Mouse (Mus musculus) neural tube, embryonic 14.5 days (tissue): ENCODE data around the gene Snx29. TPM values are rescaled to one million over a fixed set of nuclear protein-coding genes. Genes with fewer than 3 reads are reported as not detected.

Experiments used
- ATAC-seq: fragments of 200-750 bp; cut with Nextera tagmentation; 2 replicates; pipeline ENCODE4 v1.8.0; 2017; ENCODE audit warnings: low read depth, mild to moderate bottlenecking, moderate TSS enrichment, moderate library complexity
- H3K27ac ChIP-seq: fragments of 300-500 bp; sonication (generic); 2 replicates; pipeline ENCODE4 v1.5.1; 2014; ENCODE audit warnings: low read depth, mild to moderate bottlenecking, control low read depth, low read length, moderate library complexity, mixed read lengths
- H3K27me3 ChIP-seq: fragments of 300-500 bp; sonication (generic); 2 replicates; pipeline ENCODE4 v1.6.1; 2014; ENCODE audit warnings: low read length; ENCODE audit not compliant: control insufficient read depth, insufficient read depth
- H3K36me3 ChIP-seq: fragments of 300-500 bp; sonication (generic); 2 replicates; pipeline ENCODE4 v1.6.1; 2014; ENCODE audit warnings: low read length, mixed read lengths; ENCODE audit not compliant: control insufficient read depth, insufficient read depth
- H3K4me1 ChIP-seq: fragments of 300-500 bp; sonication (generic); 2 replicates; pipeline ENCODE4 v1.6.1; 2014; ENCODE audit warnings: low read length; ENCODE audit not compliant: control insufficient read depth, insufficient read depth
- H3K4me2 ChIP-seq: fragments of 300-500 bp; sonication (generic); 2 replicates; pipeline ENCODE4 v1.6.1; 2014; ENCODE audit warnings: mild to moderate bottlenecking, low read depth, low read length, control low read depth
- H3K4me3 ChIP-seq: fragments of 300-500 bp; sonication (generic); 2 replicates; pipeline ENCODE4 v1.5.1; 2014; ENCODE audit warnings: low read depth, low read length, control low read depth, mixed read lengths
- H3K9ac ChIP-seq: fragments of 300-500 bp; sonication (generic); replicated peaks from 2 replicates; pipeline ENCODE4 v1.6.1; 2014; ENCODE audit warnings: low read depth, mild to moderate bottlenecking, control low read depth, low read length, mixed read lengths
- H3K9me3 ChIP-seq: fragments of 300-500 bp; sonication (generic); 2 replicates; pipeline ENCODE4 v1.6.1; 2016; ENCODE audit warnings: low read length; ENCODE audit not compliant: control insufficient read depth
- WGBS: fragments of 180-500 bp; shearing (Covaris S2); extraction: QIAGEN DNeasy Blood & Tissue Kit; methylation state at CpG from one replicate; pipeline ENCODE4 v1.1.7; 2014; 5-methylcytosine and 5-hydroxymethylcytosine counted together
- polyA plus RNA-seq: library from polyadenylated mRNA; unstranded; fragments of >200 nt; fragmentation: Nextera tagmentation; extraction: Ambion mirVana; gene quantifications from 2 replicates; pipeline ENCODE4 v1.2.1, GENCODE M21; 2014

Snx29 gene
- polyA plus RNA-seq, 1 experiment from 2014 or later, result 21.5 TPM

DNA sequence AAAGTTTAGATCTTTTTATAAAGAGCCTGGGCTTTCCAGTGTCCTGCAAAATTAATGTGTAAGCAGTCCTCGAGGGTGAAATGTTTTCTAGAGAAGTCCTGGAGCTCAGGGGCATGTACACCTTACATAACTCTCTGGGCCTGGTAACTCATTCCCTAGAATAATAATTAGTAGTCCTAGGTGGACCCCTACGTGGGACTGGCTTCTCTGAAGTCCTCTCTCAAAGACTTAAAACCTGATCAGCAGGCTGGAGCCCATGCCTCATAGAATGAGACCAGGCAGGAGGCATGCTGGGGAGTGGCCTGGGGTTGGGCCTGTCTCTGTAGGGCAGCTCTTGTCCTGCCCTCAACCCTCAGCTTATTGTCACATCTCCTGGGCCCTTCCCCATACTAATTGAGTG lies 301.4 kb downstream of the Snx29 start:
- Histone ChIP-seq H3K9me3 (no peaks in the 10 kb centered on the region), H3K4me1 (no peaks in the 10 kb centered on the region), H3K9ac (no peak overlapping the region), H3K4me2 (no peak overlapping the region), H3K27ac (no peak overlapping the region), H3K27me3 (no peaks in the 10 kb centered on the region), H3K4me3 (no peak overlapping the region), H3K36me3 (no peaks in the 10 kb centered on the region)
- WGBS, result 76% methylated on average over 2 of the region's 2 CpGs
- no peak for ATAC-seq

DNA sequence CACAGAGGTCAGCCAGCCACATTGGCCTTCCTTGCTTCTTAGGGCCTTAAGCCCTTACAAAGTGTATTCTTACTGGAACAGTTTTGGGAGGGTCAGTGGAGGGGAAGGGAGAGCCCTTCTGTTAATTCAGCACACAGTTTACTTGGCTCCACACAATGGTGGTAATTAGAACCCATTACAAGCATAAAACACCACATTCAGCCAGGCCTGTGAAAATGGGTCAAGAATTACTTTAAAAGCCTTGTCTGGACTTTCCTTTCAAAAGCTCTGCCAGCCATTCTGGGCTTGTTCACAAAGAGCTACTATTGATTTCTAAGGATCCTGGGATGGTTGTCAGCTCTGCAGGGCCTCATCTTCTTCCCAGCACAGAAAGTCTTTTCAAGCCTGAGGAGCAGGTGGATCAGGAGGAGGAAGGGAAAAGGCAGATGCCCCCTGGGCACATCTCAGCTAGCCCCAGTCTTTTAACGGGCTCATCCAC lies 303.3 kb downstream of the Snx29 start:
- Histone ChIP-seq H3K9me3 (no peaks in the 10 kb centered on the region), H3K9ac (no peak overlapping the region), H3K27ac (no peak overlapping the region), H3K4me2 (no peak overlapping the region), H3K27me3 (no peaks in the 10 kb centered on the region), H3K36me3 (no peaks in the 10 kb centered on the region), H3K4me3 (no peak overlapping the region), H3K4me1 (no peaks in the 10 kb centered on the region)
- ATAC-seq, result peak; percentile 11; the same call in 1 of the 2 replicates
- 8% methylated on average over 1 of the region's 1 CpGs for WGBS

DNA sequence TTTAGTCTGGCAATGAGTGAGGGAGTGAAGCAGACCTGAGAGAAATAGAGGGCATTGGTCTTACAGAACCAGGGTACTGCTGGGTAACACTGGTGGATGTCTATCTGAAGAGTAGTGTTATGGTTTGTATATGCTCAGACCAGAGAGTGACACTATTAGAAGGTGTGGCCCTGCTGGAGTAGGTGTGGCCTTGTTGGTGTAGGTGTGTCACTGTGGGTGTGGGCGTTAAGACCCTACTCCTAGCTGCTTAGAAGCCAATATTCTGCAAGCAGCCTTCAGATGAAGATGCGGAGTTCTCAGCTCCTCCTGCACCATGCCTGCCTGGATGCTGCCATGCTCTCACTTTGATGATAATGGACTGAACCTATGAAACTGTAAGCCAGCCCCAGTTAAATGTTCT lies 303.9 kb downstream of the Snx29 start:
- no peak for ATAC-seq
- Histone ChIP-seq H3K36me3 (no peaks in the 10 kb centered on the region), H3K4me2 (no peak overlapping the region), H3K9me3 (no peaks in the 10 kb centered on the region), H3K4me3 (no peak overlapping the region), H3K27me3 (no peaks in the 10 kb centered on the region), H3K4me1 (no peaks in the 10 kb centered on the region), H3K9ac (no peak overlapping the region), H3K27ac (no peak overlapping the region)
- WGBS, result 78% methylated on average over 2 of the region's 2 CpGs

DNA sequence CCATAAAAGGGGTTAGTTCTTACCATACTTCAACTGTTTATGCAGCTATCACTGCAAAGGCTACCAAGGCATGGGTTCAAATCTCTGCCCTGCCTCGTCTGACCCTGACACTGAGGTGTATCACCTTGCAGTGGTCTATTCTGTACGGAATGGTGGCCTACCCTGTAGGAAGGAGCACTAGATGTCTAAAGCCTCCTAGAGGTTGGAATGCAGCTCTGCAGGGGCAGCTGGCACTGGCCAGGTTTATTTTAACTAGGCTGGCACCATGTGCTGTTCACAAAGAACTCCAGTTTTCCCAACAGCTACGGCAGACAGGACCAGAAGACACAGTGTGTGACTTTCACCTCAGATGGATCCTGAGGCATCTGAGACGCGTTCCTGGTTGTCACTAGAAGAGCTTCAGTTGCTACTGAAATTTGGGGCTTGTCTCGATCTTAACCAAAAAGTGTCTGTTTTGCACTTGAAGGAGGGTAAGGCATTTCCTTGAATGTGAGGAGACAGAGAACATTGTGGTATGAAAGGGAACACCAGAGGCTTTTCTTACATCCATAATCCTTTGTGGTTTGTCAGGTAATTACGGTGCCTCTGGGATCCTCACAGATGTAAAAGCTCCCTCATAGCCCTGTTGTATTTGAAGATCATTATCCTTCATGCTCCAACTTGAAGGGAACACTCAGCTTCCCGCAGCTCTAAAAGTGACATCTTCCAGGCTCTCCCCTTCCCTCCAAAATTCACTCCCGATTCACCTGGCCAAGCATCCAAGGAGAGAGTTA lies 305.3 kb downstream of the Snx29 start:
- H3K27me3 ChIP-seq, result no peaks in the 10 kb centered on the region
- H3K4me1 ChIP-seq, result no peaks in the 10 kb centered on the region
- no peak for ATAC-seq
- 87% methylated on average over 9 of the region's 9 CpGs for WGBS
- no peak overlapping the region for H3K27ac ChIP-seq
- H3K9ac ChIP-seq, result no peak overlapping the region
- no peaks in the 10 kb centered on the region for H3K36me3 ChIP-seq
- H3K9me3 ChIP-seq, result no peaks in the 10 kb centered on the region
- H3K4me2 ChIP-seq, result no peak overlapping the region
- H3K4me3 ChIP-seq, result no peak overlapping the region

DNA sequence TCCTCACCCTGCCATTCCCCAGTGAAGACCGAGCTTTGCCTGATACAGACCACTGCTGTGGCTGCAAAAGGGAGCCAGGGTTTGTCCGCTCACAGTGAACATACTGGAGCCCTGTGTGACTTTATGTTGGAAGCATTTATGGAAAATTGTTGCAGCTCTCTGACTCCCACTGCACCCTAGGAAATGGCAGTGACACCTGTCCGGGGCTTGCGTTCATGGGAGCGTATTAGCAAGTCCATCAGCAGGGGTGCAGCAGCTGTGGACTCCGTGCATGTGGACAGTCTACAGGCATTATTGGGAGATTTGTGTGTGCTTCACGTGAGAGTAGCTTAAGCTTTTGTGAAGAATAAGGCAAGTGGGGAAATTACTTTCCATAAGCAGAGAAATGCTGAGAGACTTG lies 307.0 kb downstream of the Snx29 start:
- H3K4me2 ChIP-seq, result no peak overlapping the region
- no peak for ATAC-seq

DNA sequence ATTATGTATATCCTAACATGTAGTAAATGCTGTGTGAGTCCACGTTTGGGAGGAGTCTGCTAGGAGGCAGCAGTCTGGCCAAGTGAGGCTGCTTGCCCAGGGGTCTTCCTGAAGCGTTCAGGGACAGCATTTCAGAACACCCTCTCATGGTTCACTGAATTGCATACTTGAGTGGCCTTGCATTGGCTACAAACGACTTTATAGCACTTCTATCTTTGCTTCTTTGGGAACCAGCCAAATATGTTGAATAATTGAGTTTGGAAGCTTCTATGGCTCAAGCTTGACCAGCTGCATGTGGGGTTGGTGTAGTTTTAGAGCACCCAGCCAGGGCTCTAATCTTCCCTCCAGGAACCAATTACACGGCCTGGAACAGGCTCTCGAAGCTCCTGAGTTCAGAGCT lies 307.8 kb downstream of the Snx29 start:
- Histone ChIP-seq H3K27ac (no peak overlapping the region), H3K27me3 (no peaks in the 10 kb centered on the region), H3K9ac (no peak overlapping the region), H3K9me3 (no peaks in the 10 kb centered on the region), H3K4me2 (no peak overlapping the region), H3K4me1 (no peaks in the 10 kb centered on the region), H3K36me3 (no peaks in the 10 kb centered on the region), H3K4me3 (no peak overlapping the region)
- ATAC-seq, result no peak
- WGBS, result 47% methylated on average over 5 of the region's 5 CpGs

More for the DNA sequence above, 307.0 kb downstream of the Snx29 start:
- no peaks in the 10 kb centered on the region for H3K9me3 ChIP-seq
- WGBS, result 86% methylated on average over 7 of the region's 7 CpGs
- H3K36me3 ChIP-seq, result no peaks in the 10 kb centered on the region
- H3K27ac ChIP-seq, result no peak overlapping the region
- no peak overlapping the region for H3K4me3 ChIP-seq
- H3K9ac ChIP-seq, result no peak overlapping the region
- no peaks in the 10 kb centered on the region for H3K27me3 ChIP-seq
- no peaks in the 10 kb centered on the region for H3K4me1 ChIP-seq

DNA sequence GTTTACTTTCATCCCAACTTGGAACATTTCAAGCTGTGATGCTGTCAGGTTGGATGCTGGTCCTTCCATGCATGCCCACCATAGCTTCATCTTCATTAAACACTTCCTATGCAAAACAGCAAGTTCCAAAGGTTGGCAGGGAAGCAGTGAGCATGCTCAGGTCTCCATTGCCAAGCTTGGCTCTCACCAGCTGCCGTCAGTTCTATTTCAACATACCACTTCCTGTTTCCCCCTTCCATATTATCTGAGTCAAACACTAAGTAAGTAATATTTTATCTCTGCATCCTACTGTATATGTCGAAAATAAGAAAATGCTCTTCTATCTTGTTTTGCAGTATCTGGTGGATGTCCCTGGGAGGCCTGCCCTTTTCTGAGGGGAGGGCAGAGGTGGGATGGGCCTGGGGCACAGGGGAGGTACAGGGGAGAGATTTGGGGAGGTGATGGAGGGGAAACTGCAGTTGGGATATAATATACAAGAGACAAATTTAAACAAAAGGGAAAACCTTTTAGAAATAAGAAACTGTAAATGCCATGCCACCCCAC lies 309.6 kb downstream of the Snx29 start:
- no peak overlapping the region for H3K27ac ChIP-seq
- peaks cover 6% of the 10 kb centered on the region; the same call in 1 of the 2 replicates for H3K4me1 ChIP-seq
- H3K27me3 ChIP-seq, result no peaks in the 10 kb centered on the region
- no peak for ATAC-seq
- WGBS, result 90% methylated on average over 2 of the region's 2 CpGs
- H3K4me3 ChIP-seq, result no peak overlapping the region
- H3K9ac ChIP-seq, result no peak overlapping the region
- no peaks in the 10 kb centered on the region for H3K36me3 ChIP-seq
- no peak overlapping the region for H3K4me2 ChIP-seq
- H3K9me3 ChIP-seq, result no peaks in the 10 kb centered on the region

DNA sequence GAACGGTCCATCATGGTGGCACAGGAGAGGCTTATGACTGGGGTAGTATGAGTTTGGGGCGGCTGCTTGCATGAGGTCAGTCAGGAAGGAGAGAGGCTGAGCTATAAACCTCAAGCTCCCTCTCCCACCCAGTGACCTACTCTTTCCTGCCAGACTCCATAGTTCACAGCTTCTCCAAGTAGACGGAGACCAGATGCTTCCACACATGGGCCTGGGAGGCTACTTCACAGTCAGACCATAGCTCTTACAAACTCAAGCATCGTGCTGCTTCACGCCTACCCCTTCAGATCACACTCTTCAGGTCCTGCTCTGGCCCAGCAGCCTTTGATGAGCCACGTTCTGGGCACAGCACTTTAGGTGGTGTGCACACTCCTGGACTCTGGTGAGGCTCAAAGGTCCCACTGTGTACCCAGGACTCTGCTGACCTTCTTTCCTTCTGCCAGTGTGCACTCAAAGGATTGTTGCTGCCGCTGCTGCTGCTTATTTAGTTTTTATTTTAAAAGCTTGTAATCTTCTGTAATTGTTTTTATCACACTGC lies 313.6 kb downstream of the Snx29 start:
- Histone ChIP-seq H3K27me3 (no peaks in the 10 kb centered on the region), H3K9ac (no peak overlapping the region), H3K9me3 (no peaks in the 10 kb centered on the region), H3K27ac (no peak overlapping the region), H3K4me1 (peaks cover 6% of the 10 kb centered on the region; the same call in 1 of the 2 replicates), H3K36me3 (no peaks in the 10 kb centered on the region), H3K4me2 (no peak overlapping the region), H3K4me3 (no peak overlapping the region)
- no peak for ATAC-seq
- 79% methylated on average over 7 of the region's 7 CpGs for WGBS

DNA sequence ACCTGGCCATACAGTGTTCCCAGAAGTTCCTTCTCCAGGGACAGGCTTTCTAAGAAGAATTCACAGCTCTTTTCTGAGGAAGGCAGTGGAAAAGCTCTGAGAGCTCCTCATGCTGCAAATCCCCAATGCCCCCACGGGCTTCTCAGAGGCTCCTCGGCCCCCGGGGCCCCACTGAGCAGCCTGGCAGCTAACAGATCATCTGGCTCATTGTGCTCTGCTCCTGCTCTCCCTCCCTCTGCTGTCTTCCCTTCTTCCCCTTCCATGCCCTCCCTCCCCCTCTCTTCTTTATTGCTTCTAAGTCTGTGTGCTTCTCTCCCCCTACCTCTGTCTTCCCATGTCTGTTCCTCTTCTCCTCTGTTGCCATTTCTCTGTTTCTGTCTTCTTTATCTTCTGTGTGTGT lies 314.2 kb downstream of the Snx29 start:
- peaks cover 6% of the 10 kb centered on the region; the same call in 1 of the 2 replicates for H3K4me1 ChIP-seq
- H3K9ac ChIP-seq, result no peak overlapping the region
- peak; percentile 72 for ATAC-seq
- no peaks in the 10 kb centered on the region for H3K9me3 ChIP-seq
- H3K27me3 ChIP-seq, result no peaks in the 10 kb centered on the region
- no peaks in the 10 kb centered on the region for H3K36me3 ChIP-seq
- H3K27ac ChIP-seq, result no peak overlapping the region
- H3K4me2 ChIP-seq, result no peak overlapping the region
- H3K4me3 ChIP-seq, result no peak overlapping the region
- 0% methylated on average over 3 of the region's 3 CpGs for WGBS
